Mouse (Mus musculus) lung, postnatal 0 days (tissue): ENCODE measurements at regions not wholly inside any gene's neighbourhood (a gene's known extent, or its start where the extent isn't known, plus 50 kb on each side); places are given as distances from the start of the nearest gene placed in this dataset.
A peak's percentile ranks its signal among the peaks of the same experiment; 100 is the strongest.

Experiments
- ATAC-seq: fragments of 200-750 bp; cut with Nextera tagmentation; 2 replicates; pipeline ENCODE4 v1.8.0; 2017; ENCODE audit warnings: moderate library complexity
- DNase-seq: peaks from one replicate; pipeline ENCODE4 v3.0.0-alpha.2; 2016; ENCODE audit warnings: low spot score
- H3K27ac ChIP-seq: fragments of 300-500 bp; sonication (generic); 2 replicates; pipeline ENCODE4 v1.5.1; 2014; ENCODE audit warnings: antibody characterized with exemption, mild to moderate bottlenecking, low read length, mixed read lengths
- H3K27me3 ChIP-seq: fragments of 300-500 bp; sonication (generic); replicated peaks from 2 replicates; pipeline ENCODE4 v1.6.1; 2014; ENCODE audit warnings: low read length, mixed read lengths; ENCODE audit not compliant: insufficient read depth
- H3K36me3 ChIP-seq: fragments of 300-500 bp; sonication (generic); 2 replicates; pipeline ENCODE4 v1.6.1; 2014; ENCODE audit warnings: low read length, mixed read lengths; ENCODE audit not compliant: insufficient read depth
- H3K4me1 ChIP-seq: fragments of 300-500 bp; sonication (generic); 2 replicates; pipeline ENCODE4 v1.6.1; 2014; ENCODE audit warnings: antibody characterized with exemption, low read depth, low read length, mixed read lengths; ENCODE audit not compliant: insufficient read depth
- H3K4me2 ChIP-seq: fragments of 300-500 bp; sonication (generic); replicated peaks from 2 replicates; pipeline ENCODE4 v1.6.1; 2014; ENCODE audit warnings: low read depth, mild to moderate bottlenecking, low read length, moderate library complexity, mixed read lengths
- H3K4me3 ChIP-seq: fragments of 300-500 bp; sonication (generic); 2 replicates; pipeline ENCODE4 v1.5.1; 2014; ENCODE audit warnings: low read depth, low read length
- H3K9ac ChIP-seq: fragments of 300-500 bp; sonication (generic); replicated peaks from 2 replicates; pipeline ENCODE4 v1.6.1; 2014; ENCODE audit warnings: low read depth, mild to moderate bottlenecking
- H3K9me3 ChIP-seq: fragments of 300-500 bp; sonication (generic); 2 replicates; pipeline ENCODE4 v1.6.1; 2016; ENCODE audit warnings: low read length, mixed read lengths
- CTCF ChIP-seq: IDR thresholded peaks from 2 replicates; pipeline ENCODE4 v1.5.1; 2016; ENCODE audit warnings: antibody characterized with exemption, mild to moderate bottlenecking
- EP300 ChIP-seq: IDR thresholded peaks from 2 replicates; pipeline ENCODE4 v1.6.1; 2016; ENCODE audit warnings: antibody characterized with exemption, mild to moderate bottlenecking, control low read depth
- WGBS: fragments of 180-500 bp; shearing (Covaris S2); extraction: QIAGEN DNeasy Blood & Tissue Kit; methylation state at CpG from one replicate; pipeline ENCODE4 v1.1.7; 2014; 5-methylcytosine and 5-hydroxymethylcytosine counted together

DNA sequence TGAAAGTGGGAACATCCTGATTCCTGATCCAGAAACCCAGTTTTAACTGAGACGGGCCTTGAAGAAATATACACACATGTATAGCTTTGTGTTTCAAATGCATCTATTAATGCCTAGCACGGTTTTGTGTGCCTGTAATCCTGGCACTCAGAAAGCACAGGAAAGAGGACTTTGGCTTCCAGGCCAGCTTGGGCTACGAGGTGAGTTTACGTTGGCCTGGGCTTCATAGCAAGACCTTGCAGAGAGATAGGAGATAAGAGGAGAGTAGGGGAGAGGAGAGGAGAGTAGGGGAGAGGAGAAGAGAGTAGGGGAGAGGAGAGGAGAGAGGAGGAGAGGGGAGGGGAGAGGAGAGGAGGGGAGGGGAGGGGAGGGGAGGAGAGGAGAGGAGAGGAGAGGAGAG is 234.9 kb upstream of the Klf4 start:
- Histone ChIP-seq H3K9ac (no peak overlapping the region), H3K9me3 (no peaks in the 10 kb centered on the region), H3K4me2 (no peak overlapping the region), H3K36me3 (no peaks in the 10 kb centered on the region), H3K27ac (no peak overlapping the region), H3K4me1 (no peaks in the 10 kb centered on the region), H3K27me3 (no peaks in the 10 kb centered on the region), H3K4me3 (no peak overlapping the region)
- ATAC-seq (no peak), DNase-seq (no peak)
- no peak for TF ChIP-seq CTCF
- no peak for TF ChIP-seq EP300
- WGBS, result 71% methylated on average over 4 of the region's 4 CpGs

DNA sequence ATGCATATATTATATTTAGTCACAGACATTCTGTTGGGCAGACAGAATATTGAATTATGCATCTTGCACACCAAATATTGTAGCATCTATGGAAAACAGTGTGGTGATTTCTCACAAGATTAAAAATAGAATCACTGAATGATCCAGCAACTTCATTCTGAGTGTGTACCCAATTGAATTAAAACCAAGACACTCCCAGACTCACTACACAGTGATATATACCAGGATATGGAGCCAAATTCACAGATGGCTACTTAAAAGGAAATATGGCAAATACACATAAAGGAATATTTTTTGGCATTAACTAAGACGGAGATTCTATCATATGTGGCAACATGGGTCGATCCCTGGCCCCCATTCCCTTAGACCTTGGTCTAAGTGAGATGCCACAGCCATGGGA is 233.5 kb upstream of the Klf4 start:
- 89% methylated on average over 2 of the region's 2 CpGs for WGBS

DNA sequence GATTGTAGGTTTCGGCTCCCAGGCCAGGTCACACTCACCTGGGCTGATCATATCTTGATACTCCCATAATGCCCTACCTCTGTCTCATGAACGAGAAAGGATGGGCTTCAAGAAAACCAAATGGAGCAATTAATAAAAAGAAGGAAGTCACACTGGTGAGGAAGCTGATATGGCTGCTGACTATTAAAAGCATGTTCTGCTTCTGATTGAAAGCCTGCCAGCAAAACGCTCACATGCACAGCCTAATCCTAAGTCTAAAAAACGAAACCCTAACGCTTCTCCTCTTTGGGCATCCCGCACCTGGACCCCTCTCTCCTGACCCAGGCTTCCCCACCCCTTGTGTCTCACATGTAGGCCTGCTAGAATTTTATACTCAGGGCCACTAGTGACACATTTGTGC is 230.8 kb upstream of the Klf4 start:
- Histone ChIP-seq H3K9ac (no peak overlapping the region), H3K27ac (no peak overlapping the region), H3K4me1 (no peaks in the 10 kb centered on the region), H3K9me3 (no peaks in the 10 kb centered on the region), H3K4me2 (no peak overlapping the region), H3K36me3 (no peaks in the 10 kb centered on the region), H3K4me3 (no peak overlapping the region), H3K27me3 (no peaks in the 10 kb centered on the region)
- ATAC-seq, result no peak
- no peak for DNase-seq
- no peak for TF ChIP-seq CTCF
- TF ChIP-seq EP300, result no peak
- 73% methylated on average over 6 of the region's 6 CpGs for WGBS

More for the DNA sequence above, 233.5 kb upstream of the Klf4 start:
- H3K4me1 ChIP-seq, result no peaks in the 10 kb centered on the region
- DNase-seq (no peak), ATAC-seq (no peak)
- H3K9me3 ChIP-seq, result no peaks in the 10 kb centered on the region
- H3K36me3 ChIP-seq, result no peaks in the 10 kb centered on the region
- H3K27me3 ChIP-seq, result no peaks in the 10 kb centered on the region
- TF ChIP-seq CTCF (no peak), EP300 (no peak)
- H3K4me2 ChIP-seq, result no peak overlapping the region
- H3K9ac ChIP-seq, result no peak overlapping the region
- no peak overlapping the region for H3K27ac ChIP-seq
- no peak overlapping the region for H3K4me3 ChIP-seq

DNA sequence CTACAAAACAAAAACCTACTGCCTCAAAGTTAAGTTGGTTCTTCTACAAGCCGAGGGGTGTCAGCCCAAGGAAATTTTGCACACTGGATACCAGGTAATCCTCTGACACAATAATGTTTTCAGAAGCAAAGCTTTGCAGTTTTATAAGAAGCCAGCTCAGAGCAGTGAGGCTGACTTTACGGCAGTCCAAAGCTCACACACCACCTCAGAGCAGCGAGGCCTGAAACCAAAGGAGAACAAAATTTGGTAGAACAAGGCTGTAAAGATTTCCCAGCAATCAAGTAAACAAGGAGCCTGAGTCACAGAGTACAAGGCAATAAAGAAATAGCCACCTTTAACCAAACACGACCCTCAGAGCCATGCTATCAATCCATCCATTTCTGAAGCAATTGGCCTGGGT is 230.1 kb upstream of the Klf4 start:
- ATAC-seq (no peak), DNase-seq (no peak)
- Histone ChIP-seq H3K9me3 (no peaks in the 10 kb centered on the region), H3K27ac (no peak overlapping the region), H3K4me3 (no peak overlapping the region), H3K4me1 (no peaks in the 10 kb centered on the region), H3K4me2 (no peak overlapping the region), H3K9ac (no peak overlapping the region), H3K36me3 (no peaks in the 10 kb centered on the region), H3K27me3 (no peaks in the 10 kb centered on the region)
- 83% methylated on average over 4 of the region's 4 CpGs for WGBS
- TF ChIP-seq EP300, result no peak
- no peak for TF ChIP-seq CTCF

DNA sequence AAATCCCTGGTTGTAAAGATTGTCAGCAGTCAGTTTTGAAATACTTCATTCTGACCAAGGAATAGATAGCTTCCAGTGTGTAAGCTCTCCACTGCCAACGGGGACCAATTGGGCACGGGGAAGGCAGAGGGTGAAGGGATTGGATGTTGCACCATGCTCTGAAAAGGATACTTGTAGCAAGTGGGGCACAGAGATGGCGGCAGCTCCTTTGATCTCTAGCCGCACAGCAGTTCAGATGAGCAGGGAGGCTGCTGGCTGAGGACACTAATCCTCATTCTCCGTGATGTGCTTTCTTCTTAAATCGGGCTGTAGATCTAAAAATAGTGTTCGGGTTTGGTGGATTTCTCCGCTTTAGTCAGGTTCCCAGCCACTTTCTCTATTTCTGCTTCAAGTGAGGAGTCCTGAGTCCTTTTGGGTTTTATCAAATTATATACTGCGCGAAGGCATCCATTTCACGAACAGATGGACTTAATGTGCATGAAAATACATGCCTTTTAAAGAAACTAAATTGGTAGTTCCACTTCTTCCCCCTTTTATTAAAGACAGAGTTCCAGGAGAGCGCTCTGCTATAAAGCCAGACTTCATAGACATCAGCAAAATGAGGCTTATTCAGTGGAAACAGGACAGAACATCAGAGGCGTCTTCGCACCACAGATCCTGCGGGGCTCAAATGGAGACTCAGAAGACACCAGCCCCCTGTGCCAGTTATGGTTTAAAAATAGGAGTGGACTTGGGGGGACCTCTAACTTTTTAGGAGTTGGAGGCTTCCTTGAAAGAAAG is 225.1 kb upstream of the Klf4 start:
- DNase-seq, result no peak
- no peak overlapping the region for H3K9ac ChIP-seq
- no peaks in the 10 kb centered on the region for H3K36me3 ChIP-seq
- no peaks in the 10 kb centered on the region for H3K9me3 ChIP-seq
- H3K27ac ChIP-seq, result no peak overlapping the region
- H3K4me2 ChIP-seq, result no peak overlapping the region
- no peaks in the 10 kb centered on the region for H3K4me1 ChIP-seq
- WGBS, result 69% methylated on average over 15 of the region's 15 CpGs
- no peaks in the 10 kb centered on the region for H3K27me3 ChIP-seq
- H3K4me3 ChIP-seq, result no peak overlapping the region
- TF ChIP-seq CTCF (no peak), EP300 (no peak)
- ATAC-seq, result no peak

DNA sequence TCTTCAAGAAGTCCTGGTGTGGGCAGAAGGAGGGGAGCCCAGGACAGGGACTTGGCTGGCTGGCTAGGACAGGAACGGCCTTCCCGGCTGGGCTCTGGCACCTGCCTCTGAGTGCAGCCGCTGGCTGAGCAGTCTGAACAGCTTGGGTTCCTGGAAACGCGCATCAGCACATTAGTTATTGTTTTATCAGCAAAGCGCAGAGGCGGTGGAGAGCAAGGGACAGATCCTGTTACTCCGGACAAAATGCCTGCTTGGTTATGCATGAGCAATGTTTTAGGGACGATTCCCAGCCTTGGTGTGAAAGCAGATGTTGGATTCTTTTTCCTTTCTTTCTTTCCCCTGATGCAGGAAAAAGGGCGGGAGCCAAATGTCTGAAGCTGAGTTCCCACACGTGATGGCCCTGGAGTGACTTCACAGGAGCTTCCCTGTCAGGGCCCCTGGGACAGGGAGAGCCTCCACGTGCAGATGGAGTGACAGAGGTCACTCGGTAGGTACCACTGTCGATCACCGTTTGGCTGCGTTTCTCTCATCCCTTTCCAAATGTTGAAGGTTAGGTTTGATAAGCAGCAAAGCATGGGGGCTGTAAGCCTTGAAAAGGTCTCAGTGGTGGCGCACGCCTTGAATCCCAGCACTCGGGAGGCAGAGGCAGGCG is 217.8 kb upstream of the Klf4 start:
- 0 out of 2 replicates have a peak, but pooled peaks cover 4% of the 10 kb centered on the region for H3K27me3 ChIP-seq
- H3K4me3 ChIP-seq, result no peak overlapping the region
- H3K27ac ChIP-seq, result no peak overlapping the region
- TF ChIP-seq EP300, result no peak
- no peak for TF ChIP-seq CTCF
- ATAC-seq (peak; percentile 25), DNase-seq (peak; percentile 23)
- WGBS, result 64% methylated on average over 20 of the region's 20 CpGs
- H3K9me3 ChIP-seq, result no peaks in the 10 kb centered on the region
- H3K36me3 ChIP-seq, result no peaks in the 10 kb centered on the region
- H3K4me1 ChIP-seq, result no peaks in the 10 kb centered on the region; the same call in 1 of the 2 replicates
- H3K4me2 ChIP-seq, result no peak overlapping the region
- no peak overlapping the region for H3K9ac ChIP-seq
